Mouse (Mus musculus): ENCODE results near the gene 2200002D01Rik.
"Not testable (repeated sequence)": the region's sequence is repeated elsewhere in the genome, so short reads cannot be mapped to it uniquely, and the experiment has no call there.

Gene 2200002D01Rik

GRCm38 (mm10) chr7:29236593-29236992, 11.7 kb downstream of the 2200002D01Rik start:
- no peak for DNase-seq

- DNase-seq: no peak
Measured at GRCm38 (mm10) chr7:29234661-29235060, 13.6 kb downstream of the 2200002D01Rik start.

- no peak for DNase-seq
Measured at GRCm38 (mm10) chr7:29233745-29234144, 14.5 kb downstream of the 2200002D01Rik start.

- peak; percentile 26 to 44 for DNase-seq
Measured at GRCm38 (mm10) chr7:29232247-29233013, 15.8 kb downstream of the 2200002D01Rik start, which contains the start of gene Kcnk6. Gene Kcnk6 (minus strand): TSS chr7:29232515.

GRCm38 (mm10) chr7:29231517-29231916, 16.7 kb downstream of the 2200002D01Rik start:
- DNase-seq: no peak

- no peak for DNase-seq
Measured at GRCm38 (mm10) chr7:29230560-29230959, 17.7 kb downstream of the 2200002D01Rik start.

- DNase-seq: no peak
Measured at GRCm38 (mm10) chr7:29228202-29228601, 20.1 kb downstream of the 2200002D01Rik start.

- DNase-seq: no peak
Measured at GRCm38 (mm10) chr7:29225520-29225919, 22.7 kb downstream of the 2200002D01Rik start.

- DNase-seq: no peak
Measured at GRCm38 (mm10) chr7:29224756-29225394, 23.4 kb downstream of the 2200002D01Rik start.

GRCm38 (mm10) chr7:29214846-29215245, 33.4 kb downstream of the 2200002D01Rik start:
- no peak for DNase-seq

- no peak for DNase-seq
Measured at GRCm38 (mm10) chr7:29214236-29214635, 34.0 kb downstream of the 2200002D01Rik start.

- no peak for DNase-seq
Measured at GRCm38 (mm10) chr7:29213675-29214082, 34.6 kb downstream of the 2200002D01Rik start, which contains the start of gene Catsperg1. Gene Catsperg1 (minus strand): TSS chr7:29214035.

GRCm38 (mm10) chr7:29212775-29213560, 35.3 kb downstream of the 2200002D01Rik start:
- DNase-seq: not testable (repeated sequence)

- DNase-seq: no peak
Measured at GRCm38 (mm10) chr7:29212199-29212765, 36.0 kb downstream of the 2200002D01Rik start.

- peak; percentile 84 to 88 for DNase-seq
Measured at GRCm38 (mm10) chr7:29211415-29212198, 36.7 kb downstream of the 2200002D01Rik start.

- peak in 1 of 2 experiments; percentile 39 for DNase-seq
Measured at GRCm38 (mm10) chr7:29211013-29211412, 37.3 kb downstream of the 2200002D01Rik start.

GRCm38 (mm10) chr7:29202577-29202976, 45.7 kb downstream of the 2200002D01Rik start:
- DNase-seq: no peak
